Mouse (Mus musculus): Measurements from ENCODE around the gene Ear2. TPM values are rescaled to one million over a fixed set of nuclear protein-coding genes. Genes with fewer than 3 reads are reported as not detected.

The Ear2 gene
- 1.3 TPM for polyA plus RNA-seq (2017; shearing (Covaris generic))

GRCm38 (mm10) chr14:44102354-44102753 is at the start of gene Ear2:
Gene Ear2 (plus strand): TSS chr14:44102654.

GRCm38 (mm10) chr14:44123551-44123950 is 21.1 kb downstream of the Ear2 start, which contains the start of gene Gm3327:
Gene Gm3327 (plus strand): TSS chr14:44123851.

Other genes starting within 250 kb of the Ear2 start
- gene Ear1, start 227.1 kb upstream of the Ear2 start, polyA plus RNA-seq (2017; shearing (Covaris generic)): not detected
- not detected for gene Ear10, start 179.1 kb upstream of the Ear2 start, polyA plus RNA-seq (2017; shearing (Covaris generic))
- gene Gm8113, start 177.3 kb upstream of the Ear2 start, polyA plus RNA-seq (2017; shearing (Covaris generic)): 0.18 TPM
- gene Ang5, start 145.6 kb upstream of the Ear2 start, polyA plus RNA-seq (2017; shearing (Covaris generic)): not detected
- not detected for gene Ang6, start 100.4 kb upstream of the Ear2 start, polyA plus RNA-seq (2017; shearing (Covaris generic))
- gene Gm3327, start 21.2 kb downstream of the Ear2 start, polyA plus RNA-seq (2017; shearing (Covaris generic)): not detected
- gene Gm8212, start 95.0 kb downstream of the Ear2 start, polyA plus RNA-seq (2017; shearing (Covaris generic)): not detected
- not detected for gene 4930503E14Rik, start 110.6 kb downstream of the Ear2 start, polyA plus RNA-seq (2017; shearing (Covaris generic))
- gene Gm8220, start 182.9 kb downstream of the Ear2 start, polyA plus RNA-seq (2017; shearing (Covaris generic)): not detected
- not detected for gene Gm5930, start 235.9 kb downstream of the Ear2 start, polyA plus RNA-seq (2017; shearing (Covaris generic))

Data from activated CD4-positive, CD25-positive, alpha-beta regulatory T cell, adult 9 weeks (primary cell).